Mouse (Mus musculus) forelimb bud, embryonic 11.5 days (tissue): ENCODE data around the gene Dcaf1.

ENCODE experiments used
- DNase-seq: peaks from one replicate; pipeline ENCODE4 v3.0.0-alpha.2; 2012; ENCODE audit warnings: low read depth, low spot score

Gene Dcaf1

DNA sequence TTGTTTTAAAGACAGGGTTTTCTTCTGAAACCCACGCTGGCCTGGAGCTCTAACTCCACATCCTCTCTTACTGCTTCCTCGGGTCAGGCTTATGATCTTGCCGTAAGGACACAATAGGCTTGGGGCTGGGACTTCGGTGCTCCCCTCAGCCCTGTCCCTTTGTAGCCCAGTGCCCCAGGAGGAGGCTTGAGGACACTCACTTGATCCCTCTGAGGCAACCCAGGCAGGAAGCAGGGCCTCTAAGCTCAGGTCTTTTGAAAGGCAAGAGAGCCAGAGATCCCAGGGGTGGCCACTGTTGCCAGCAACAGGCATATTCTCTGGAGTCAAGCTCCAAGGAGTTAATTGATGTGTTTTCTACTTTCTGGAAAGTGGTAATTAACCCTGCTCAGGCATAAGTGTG lies 57.8 kb downstream of the Dcaf1 start:
- DNase-seq, result no peak

DNA sequence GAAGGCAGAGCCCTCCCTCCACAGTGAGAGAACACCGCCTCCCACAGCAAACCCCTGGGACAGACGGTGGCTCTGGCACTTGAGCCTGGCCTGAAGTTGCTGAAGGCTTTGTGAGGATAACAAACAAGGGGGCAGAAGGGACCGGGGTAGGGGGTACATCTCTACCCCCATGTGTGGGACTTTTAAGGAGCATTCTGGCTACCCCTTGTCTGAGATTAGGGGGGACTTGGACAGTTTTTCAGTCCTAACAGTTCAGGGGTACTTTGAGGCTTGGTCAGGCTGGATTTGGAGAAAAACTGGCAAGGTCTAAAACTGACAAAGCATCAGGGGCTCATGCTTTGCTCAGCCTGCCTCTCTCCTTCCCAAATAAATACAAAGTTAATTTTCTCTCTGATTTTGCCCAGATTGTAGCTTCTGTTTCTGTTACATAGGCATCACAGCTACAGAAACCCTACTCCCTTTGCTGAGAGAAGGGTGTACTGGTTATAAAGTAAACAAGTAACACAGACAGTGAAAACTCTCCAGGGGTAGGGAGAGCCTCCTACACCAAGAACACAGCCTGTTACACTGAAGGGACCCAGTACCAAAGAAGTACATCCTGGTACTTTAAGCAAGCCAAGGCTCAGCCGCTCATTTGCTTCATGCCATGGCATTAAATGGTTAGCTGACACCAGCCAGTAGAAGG lies 59.5 kb downstream of the Dcaf1 start:
- DNase-seq, result no peak

DNA sequence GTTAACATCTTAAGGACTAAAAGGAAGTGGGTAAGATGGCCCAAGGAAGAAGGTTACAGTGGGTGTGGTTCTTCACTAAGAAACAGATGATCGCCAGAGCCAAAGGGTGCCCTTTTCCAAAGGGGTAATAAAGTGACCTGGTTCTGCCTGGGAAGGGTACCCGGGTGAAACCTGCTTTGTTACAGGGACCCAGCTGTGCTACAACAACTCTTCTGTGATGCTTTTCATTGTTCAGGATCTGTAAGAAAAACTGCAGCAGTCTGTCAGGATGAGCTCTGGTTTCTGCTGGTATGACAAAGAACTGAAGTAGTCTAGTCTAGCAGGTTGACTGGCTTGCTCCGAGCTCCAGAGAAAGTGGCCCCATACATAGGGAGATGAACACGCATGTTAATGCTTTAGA lies 60.5 kb downstream of the Dcaf1 start:
- DNase-seq, result no peak

DNA sequence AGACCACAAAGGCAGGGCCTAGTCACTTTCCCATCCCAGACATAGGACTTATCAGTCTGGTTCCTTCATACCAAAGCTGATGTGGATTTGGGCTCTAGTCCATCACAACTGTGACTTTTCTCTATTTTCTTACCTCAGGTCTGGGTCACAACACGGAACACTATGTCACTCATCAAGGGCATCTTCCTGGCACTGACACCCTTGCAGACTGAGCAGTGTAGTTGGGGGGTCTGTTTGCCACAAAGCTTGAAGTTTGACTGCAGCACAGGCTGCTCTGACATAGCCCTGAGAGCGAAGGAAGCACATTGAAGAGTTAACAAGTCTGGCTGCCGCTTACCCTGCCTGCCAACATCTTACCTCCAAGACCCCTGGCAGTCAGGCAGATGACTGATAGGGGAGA lies 61.4 kb downstream of the Dcaf1 start:
- no peak for DNase-seq

DNA sequence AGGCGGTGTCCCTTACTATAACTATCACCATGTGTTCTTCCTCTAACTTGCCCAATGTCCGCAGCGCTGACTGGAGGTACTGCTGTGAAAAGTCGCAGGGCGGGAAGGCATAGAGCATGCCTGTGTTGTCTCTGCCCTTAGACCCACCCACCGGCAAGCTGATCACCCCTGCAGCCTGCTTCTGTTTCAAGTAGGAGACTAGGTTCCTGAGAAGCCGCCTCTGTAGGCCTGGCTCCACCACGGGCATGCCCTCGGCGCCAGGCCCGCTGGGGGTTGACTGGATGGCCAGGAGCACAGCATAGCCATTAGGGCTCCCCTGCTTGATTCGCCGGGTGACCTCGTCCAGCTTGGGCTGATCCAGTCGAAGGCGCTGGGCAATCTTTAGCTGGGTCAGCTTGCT lies 62.6 kb downstream of the Dcaf1 start:
- DNase-seq, result peak; percentile 33

DNA sequence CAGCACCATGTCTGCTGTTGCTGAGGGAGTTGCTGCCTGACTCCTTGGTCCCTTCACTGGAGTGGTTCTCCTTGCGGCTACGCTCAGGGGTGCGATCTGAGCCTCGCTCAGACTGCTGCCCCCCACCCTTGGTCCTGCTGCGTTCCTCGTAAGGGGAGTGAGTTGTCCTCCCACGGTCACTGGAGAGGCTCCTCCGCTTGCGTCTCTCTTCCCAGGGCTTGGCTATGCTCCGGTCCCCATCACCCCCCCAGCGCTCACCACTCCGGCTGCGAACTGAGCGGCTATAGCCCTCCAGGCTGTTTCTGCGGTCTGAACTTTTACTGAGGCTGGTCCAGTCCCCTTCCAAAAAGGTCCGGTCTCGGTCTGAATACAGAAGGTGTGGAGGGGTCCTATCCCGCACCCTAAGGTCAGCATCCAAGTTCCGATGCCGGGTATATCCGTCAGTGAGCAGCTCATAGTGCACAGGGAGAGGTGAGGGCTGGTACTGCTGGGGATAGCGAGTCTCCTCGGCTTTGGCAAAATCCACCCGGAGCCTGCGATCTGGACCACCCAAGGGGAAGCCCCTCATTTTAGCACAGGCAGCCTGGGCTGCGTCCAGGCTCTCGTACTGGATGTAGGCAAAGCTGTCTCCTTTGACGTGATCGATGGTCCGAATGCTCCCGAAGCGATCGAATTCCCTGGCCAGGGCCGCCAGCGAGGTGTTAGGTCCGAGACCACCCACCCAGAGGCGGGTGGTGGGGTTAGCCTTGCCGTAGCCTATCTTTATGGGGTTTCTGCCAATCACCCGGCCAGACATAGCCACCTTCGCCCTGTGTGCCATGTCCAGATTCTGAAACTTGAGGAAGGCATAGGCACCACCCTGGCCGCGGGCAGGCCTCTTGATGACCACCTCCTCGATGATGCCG lies 63.6 kb downstream of the Dcaf1 start:
- DNase-seq, result no peak

DNA sequence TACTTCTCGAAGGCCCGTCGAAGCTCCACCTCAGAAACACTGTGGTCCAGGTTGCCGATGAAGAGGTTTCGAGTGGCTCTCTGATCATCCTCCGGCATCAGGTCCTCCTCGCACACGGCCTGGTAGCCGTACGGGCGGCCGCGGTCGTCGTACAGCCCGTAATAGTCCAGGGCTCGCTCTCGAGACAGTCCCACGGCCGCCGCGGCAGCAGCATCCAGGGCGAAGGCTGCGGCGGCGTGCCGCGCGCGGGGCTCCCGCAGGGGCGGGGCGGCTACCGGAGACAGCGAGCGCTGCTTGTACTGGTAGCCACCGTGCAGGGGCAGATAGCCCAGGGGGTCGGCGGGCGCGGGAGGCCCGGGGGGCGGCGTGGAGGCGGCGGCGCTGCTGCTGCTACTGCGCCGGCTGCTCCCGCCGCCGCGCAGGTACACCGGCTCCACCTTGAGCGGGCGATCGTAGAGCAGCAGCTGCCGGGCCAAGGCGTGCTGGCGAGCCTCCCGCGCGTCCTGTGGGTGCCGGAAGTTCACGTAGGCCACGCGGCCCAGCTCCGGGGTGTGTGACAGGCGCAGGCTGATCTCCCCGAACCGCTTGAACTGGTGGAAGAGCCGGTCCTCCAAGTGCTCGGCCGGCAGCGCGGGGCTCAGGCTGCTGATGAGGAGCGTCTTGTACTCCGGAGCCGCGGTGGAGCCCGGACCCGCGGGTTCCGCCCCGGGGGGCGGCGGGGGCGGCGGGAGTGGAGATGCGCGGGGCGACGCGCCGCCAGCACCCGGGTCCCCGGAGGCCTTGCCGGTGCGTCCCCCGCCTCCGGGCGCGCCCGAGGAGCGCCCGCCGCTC lies 64.4 kb downstream of the Dcaf1 start:
- DNase-seq, result peak; percentile 17

DNA sequence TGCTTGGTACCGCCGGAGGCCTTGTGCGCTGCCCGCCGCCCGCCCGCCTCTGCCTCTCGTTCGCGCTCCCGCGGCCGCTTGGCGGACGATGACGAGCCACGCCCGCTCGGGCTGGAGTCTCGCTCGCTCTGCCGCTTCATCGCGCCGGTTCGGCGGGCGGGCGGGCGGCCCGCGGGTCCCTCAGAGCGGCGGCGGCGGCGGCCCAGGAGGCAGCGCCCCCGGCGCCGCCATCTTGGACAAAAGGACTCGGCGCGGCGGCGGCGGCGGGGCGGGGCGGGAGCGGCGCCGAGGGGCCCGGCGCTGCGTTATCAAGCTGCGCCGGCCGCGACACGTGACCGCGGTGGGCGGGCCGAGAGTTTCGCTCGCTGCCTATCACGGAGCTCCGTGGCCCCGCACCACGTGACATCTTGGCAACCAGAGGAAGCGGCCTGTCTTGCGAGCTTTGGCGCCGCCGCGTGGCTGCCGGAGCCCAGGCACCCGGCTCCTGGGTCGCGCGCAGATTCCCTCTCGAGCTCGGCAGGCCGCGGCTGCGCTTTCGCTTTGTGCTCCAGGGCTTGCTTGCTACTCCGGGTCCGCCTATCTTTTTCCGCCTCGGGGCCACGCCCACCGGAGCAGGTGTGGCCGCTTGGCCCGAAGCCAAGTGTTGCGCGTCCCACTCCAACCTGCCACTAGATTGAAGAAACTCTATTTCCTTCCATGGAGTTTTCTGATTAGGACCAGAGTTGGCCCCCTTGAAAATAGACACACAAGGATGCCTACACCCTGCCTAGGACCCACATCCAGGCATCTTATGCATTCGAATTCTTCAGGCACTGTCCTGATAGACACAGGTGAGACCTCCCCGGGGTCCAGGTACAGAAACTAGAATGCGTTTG lies 65.4 kb downstream of the Dcaf1 start, which contains the start of gene Rbm15b:
Gene Rbm15b, minus strand, starts transcription at position 601 of the 875 bp plus-strand sequence.
- DNase-seq, result peak; percentile 97

DNA sequence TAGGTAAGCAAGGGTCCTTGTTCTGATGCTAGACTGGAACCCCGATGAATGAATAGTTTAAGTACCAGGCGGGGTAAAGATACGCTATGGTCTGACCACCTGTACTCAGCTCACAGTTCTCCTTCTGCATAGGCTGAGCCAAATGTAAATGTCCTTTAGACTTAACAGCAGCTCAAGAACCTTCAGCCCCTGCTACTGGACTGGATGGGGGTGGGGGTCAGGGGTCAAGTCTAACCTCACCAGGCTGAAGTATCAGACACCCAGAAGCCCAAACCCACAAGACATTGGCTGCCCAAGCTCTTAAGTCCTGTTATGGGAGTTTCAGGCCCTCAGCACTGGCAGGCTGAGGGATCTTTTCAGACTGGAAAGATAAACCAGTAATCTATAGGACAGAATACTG lies 66.7 kb downstream of the Dcaf1 start:
- no peak for DNase-seq

DNA sequence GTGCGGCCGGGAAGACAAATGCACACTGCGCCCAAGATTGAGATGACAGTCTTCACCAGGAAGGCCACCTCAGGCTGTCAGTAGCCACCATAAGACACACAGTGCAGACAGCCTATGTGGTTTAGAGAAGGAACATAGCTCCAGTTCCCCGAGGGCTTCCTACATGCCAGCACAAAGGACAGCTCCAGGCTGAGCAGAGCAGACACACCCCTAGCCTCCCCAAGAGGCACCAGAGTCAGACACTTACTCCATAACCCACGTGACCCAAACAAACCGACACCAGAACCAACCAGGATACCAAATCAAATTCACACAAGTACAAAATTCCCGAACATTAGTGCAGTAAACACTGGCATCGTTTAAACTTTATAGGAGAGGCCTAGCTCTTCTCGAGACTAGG lies 67.6 kb downstream of the Dcaf1 start:
- DNase-seq, result no peak

DNA sequence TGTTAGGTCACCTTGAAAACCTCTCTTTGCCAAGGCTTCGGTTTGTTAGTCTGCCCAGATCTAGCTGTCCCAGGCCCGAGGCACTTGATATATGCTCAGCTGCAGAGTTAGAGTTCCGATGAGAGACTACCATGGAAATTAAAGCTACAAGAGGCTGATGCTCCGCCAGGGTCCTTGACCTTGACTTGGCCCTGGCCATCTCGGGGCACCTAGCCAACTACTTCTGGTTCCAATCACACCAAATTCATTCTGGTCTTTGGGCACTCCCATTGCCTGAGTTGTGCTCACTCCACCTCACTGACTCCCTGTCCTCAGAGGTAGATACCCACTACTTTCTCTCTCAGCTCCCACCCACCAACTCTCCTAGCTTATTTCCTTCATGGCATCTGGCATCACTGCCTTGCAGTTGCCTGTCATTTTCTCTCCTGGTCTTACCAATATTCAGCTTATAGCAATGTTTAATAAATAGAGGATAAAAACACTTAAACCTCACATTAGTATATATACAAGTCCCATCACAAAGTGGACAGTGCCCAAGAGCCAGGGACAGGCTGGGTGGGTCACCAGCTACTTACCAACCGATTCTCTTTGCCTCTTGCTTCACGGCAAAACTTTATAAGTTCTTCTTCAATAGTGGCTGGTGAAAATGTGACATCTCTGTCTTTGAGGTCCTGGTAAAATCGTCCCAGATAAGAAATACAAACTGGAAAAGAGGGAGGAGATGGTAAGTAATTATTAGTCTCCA lies 69.0 kb downstream of the Dcaf1 start:
- no peak for DNase-seq

DNA sequence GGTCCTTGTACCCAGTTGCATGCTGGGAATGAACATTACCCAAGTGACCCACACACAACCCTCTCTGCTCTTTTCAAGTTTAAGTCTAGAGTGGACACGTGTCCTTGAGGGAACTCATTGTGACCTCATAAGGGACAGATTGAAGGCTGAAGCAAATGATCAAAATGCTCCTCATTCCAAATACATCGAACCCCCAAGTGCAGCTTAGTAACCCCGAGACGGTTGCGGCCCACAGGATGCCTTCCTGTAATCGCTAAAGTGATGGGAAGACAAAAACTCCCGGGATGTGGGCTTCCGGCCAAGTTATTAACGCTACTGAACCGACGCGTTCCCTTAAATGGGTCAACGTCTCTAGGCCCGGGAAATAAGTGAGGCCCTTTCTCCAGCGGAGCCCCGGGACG lies 69.7 kb downstream of the Dcaf1 start:
- peak; percentile 29 for DNase-seq

DNA sequence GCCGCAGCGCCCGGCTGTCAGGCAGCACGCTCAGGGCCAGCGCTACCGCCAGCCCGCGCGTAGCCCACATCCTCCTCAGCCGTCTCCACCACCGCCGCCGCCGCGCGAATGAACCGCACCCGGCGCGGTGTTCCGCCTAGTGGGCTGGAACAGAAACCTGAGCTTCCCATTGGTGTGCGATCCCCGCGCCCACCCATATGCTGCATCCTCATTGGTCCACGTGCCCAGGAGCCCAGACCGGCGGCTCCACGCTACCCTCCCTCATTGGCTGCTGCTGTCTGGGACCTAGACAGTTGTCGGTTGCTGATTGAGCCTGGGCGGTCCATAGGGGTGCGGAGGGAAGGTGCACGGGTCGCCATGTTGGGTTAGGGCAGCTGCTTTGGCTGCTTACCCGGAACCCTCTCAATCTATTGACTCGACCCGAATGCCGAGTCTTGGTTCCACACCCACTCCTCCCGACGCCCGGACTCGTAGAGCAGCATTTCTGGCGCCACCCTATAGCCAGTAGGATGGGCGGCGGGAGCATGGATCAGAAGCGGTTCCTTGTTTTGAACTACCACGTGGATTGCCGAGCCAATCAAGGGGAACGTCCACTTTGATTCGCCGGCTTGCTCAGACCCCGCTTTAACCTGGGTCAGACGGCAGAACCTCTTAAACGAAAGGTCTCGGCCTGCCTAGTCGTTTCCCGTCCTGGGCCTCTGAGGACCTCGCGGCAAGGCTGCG lies 70.3 kb downstream of the Dcaf1 start, which contains the start of gene Manf:
Gene Manf, minus strand, starts transcription at position 151 of the 723 bp plus-strand sequence.
- peak; percentile 98 for DNase-seq

DNA sequence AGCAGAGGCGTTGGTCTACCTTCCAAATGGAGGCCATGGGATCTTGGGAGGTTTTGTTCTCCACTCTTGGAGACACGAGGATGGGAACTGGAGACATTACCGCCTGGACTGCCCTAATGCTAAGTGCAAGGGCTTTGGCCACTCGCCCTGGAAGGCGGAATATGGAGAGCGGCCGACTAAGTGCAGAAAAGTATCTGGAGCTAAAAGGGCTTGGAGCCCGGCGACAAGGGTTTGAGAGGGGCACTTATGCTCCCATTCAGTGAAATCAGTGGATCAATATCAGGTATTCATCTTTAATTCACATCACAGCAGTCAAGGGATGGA lies 70.8 kb downstream of the Dcaf1 start:
- no peak for DNase-seq

DNA sequence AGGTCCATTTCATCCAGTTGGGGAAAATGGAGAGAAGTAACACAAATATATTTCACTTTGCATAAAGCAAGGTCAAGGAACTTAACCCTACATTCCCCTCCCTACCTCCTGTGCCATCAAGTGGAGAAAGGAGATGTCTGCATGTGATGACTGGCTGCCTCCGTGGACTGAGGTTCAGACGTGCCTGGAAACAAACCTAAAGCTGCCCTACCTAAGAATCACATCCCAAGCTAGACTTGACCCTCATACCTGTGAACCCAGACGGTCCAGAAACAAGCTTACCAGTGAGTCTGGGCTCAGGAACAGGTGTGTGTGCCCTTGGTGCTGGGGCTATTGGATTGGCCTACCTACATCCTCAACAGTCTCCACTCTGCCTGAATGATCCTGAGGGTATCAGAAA lies 71.7 kb downstream of the Dcaf1 start:
- DNase-seq, result no peak

DNA sequence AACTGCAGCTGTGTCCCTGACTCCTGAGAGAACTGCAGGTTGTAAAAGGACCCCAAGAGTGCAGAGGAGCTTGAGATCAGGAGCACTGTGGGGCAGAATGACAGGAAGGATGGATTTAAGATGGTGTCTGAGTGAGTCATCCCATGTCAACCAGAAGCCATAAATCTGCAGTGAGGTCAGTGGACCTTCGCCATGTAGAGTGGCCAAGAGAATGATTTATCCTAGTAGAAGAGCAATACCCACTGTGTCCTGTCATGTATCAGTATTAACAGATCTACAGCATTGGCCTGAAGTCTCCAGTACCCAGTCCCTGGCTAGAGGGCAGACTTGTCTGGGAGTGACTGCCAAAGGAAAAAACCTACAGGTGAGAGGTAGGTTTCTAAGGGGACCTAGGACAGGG lies 77.2 kb downstream of the Dcaf1 start:
- no peak for DNase-seq

DNA sequence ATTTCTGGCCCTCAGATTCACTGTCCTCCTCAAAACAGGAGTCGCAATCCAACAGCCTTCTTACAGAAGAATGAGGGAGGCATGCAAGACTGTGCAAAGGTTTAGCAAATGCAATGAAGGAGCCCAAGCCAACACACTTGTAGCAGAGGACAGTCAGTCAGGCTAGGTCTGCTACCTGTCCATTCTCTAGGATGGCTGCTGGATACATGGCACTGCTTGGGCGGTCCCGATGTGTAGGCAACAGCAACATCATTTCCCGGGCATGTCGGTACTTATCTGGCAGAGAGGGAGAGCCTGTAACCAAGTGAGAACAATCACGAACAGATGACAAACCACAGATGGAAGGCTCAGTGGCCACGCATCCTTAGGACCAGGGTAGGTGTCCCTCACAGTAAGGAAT lies 79.9 kb downstream of the Dcaf1 start:
- DNase-seq, result no peak

DNA sequence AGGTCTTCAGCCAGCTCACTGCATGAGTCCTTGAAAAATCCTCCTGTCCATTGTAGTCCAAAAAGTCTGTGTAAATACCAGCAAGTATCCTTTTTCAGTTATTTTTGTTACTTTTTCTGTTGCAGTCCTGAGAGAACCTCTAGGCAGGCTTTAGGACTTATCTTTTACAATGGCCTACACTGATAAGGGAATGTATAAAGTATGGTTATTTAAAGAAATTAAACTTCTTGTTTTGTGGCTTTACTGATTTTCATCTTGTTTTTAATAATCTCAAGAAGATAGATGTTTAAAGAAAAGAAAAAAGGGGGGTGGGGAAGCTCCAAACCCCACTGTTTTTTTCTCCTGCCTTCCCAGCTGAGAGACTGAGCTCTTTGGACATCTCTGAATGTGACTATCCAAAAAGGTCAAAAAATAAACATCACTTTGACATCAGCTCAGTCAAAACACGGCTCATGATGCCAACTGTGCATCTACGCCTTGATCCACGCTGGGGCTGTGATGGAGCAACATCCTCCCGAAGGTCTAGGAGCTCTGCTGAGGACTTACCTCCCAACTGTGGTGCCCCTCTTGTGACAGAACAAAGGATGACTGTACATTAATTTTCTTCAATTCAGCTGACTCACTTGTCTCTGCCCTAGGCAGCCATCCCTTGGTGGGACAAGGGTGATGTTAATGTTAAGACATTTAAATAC lies 81.6 kb downstream of the Dcaf1 start:
- DNase-seq, result no peak

DNA sequence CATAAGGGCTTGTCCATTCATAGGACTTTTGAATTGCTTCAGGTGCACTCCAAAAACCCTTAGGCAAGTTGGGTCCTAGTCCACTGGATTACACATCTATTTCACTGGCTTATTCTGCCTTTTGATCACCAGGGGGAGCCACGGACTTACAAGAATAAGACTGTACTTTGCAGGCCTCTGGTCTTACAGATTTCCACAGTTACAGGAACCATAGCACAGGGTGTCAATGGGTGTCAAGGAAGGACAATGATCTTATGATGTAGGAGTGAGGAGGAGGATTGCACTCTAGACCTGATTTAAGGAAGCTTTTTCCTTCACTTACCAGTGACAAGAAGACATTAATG lies 82.1 kb downstream of the Dcaf1 start:
- DNase-seq, result peak; percentile 63
